Mouse (Mus musculus) MEL (cell line): ENCODE results near the gene Cpa4.

Source experiments
- EP300 ChIP-seq, 2 experiments: IDR thresholded peaks; 2 replicates each; pipeline ENCODE4 v1.6.1; 2011; ENCODE audit warnings: improper control_type of control experiment in 2 of 2, low read length in 2 of 2, low read depth in 1 of 2, mild to moderate bottlenecking in 1 of 2
- MEF2A ChIP-seq: IDR thresholded peaks from 2 replicates; pipeline ENCODE4 v1.6.1; 2014; ENCODE audit warnings: low read depth, mild to moderate bottlenecking, inconsistent platforms, low read length, improper control_type of control experiment; ENCODE audit not compliant: poor library complexity, insufficient replicate concordance, severe bottlenecking; ENCODE audit errors: extremely low read depth
- TBP ChIP-seq: IDR thresholded peaks from 2 replicates; pipeline ENCODE4 v1.8.0; 2011; ENCODE audit warnings: low read depth, low read length, improper control_type of control experiment

GRCm38 (mm10) chr6:30629989-30630388, 61.8 kb downstream of the Cpa4 start:
- TF ChIP-seq TBP (no peak), EP300 (IDR thresholded peaks at IDR 0.05; ENCODE audit: low read depth in 1 of 2, low read length in 2 of 2) (no peak), MEF2A (no peak)
